Mouse (Mus musculus) natural killer cell, adult 2 months (primary cell): Measurements from ENCODE around the gene Pofut2.

ENCODE experiments used
- DNase-seq, 2 experiments: peaks; one replicate each; pipeline ENCODE4 v3.0.0; 2022; ENCODE audit warnings: low spot score in 2 of 2

Gene Pofut2

DNA sequence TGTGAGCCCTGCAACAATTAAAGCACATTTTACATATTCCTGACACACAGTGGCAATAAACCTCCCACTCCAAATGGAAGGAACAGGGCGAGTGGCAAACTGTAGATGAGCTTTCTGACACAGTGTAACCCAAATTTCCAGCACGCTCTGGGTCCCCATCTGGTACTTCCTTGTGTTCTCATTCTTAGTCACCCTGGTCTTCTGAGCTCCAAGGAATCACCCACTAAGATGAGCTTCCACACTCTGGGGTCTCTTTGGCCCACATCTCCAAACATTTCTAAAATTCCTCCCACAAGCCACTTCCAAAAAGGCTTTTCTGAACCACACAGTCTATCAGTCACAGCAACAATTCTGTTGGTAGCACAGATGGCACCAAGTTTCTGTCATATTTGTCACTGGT is 56.7 kb downstream of the Pofut2 start:
- no peak for DNase-seq
